Mouse (Mus musculus) MEL (cell line): ENCODE results near the gene Kdm1a.

Source experiments
- CHD2 ChIP-seq: IDR thresholded peaks from 2 replicates; pipeline ENCODE4 v1.6.1; 2011; ENCODE audit warnings: low read length, improper control_type of control experiment
- CTCF ChIP-seq, 3 experiments: IDR thresholded peaks in 2 of 3; conservative IDR thresholded peaks in 1 of 3; 2 replicates each; pipeline ENCODE4 v1.5.1; 2011 to 2012; ENCODE audit warnings: low read length in 3 of 3, low read depth in 2 of 3, mild to moderate bottlenecking in 2 of 3, improper control_type of control experiment in 1 of 3, inconsistent platforms in 1 of 3, mixed read lengths in 1 of 3, moderate library complexity in 1 of 3; ENCODE audit not compliant: control insufficient read depth in 1 of 3, insufficient read depth in 1 of 3, poor library complexity in 1 of 3, severe bottlenecking in 1 of 3
- EP300 ChIP-seq, 2 experiments: IDR thresholded peaks; 2 replicates each; pipeline ENCODE4 v1.6.1; 2011; ENCODE audit warnings: improper control_type of control experiment in 2 of 2, low read length in 2 of 2, low read depth in 1 of 2, mild to moderate bottlenecking in 1 of 2
- GABPA ChIP-seq: IDR thresholded peaks from 2 replicates; pipeline ENCODE4 v1.6.1; 2012; ENCODE audit warnings: low read depth, mild to moderate bottlenecking, inconsistent platforms, low read length, improper control_type of control experiment, moderate library complexity
- MAFK ChIP-seq: IDR thresholded peaks from 2 replicates; pipeline ENCODE4 v1.6.1; 2011; ENCODE audit warnings: low read depth, mild to moderate bottlenecking, low read length, improper control_type of control experiment, borderline replicate concordance
- MXI1 ChIP-seq: IDR thresholded peaks from 2 replicates; pipeline ENCODE4 v1.6.1; 2011; ENCODE audit warnings: mild to moderate bottlenecking, low read depth, low read length, improper control_type of control experiment
- NRF1 ChIP-seq: IDR thresholded peaks from 2 replicates; pipeline ENCODE4 v1.6.1; 2014; ENCODE audit warnings: low read depth, mild to moderate bottlenecking, inconsistent platforms, low read length, improper control_type of control experiment, moderate library complexity; ENCODE audit not compliant: poor library complexity, insufficient read depth, severe bottlenecking
- POLR2A ChIP-seq, 2 experiments: IDR thresholded peaks; 2 replicates each; pipeline ENCODE4 v1.6.1; 2011 to 2012; ENCODE audit warnings: low read length in 2 of 2, mild to moderate bottlenecking in 2 of 2, control low read depth in 1 of 2, improper control_type of control experiment in 1 of 2, low read depth in 1 of 2, moderate library complexity in 1 of 2; ENCODE audit not compliant: control insufficient read depth in 1 of 2, insufficient read depth in 1 of 2, poor library complexity in 1 of 2
- RCOR1 ChIP-seq: IDR thresholded peaks from 2 replicates; pipeline ENCODE4 v1.6.1; 2012; ENCODE audit warnings: low read depth, mild to moderate bottlenecking, inconsistent platforms, low read length, improper control_type of control experiment
- SMC3 ChIP-seq: IDR thresholded peaks from 2 replicates; pipeline ENCODE4 v1.6.1; 2011; ENCODE audit warnings: low read depth, low read length, improper control_type of control experiment
- TAL1 ChIP-seq: IDR thresholded peaks from 2 replicates; pipeline ENCODE4 v1.6.1; 2012; ENCODE audit warnings: mild to moderate bottlenecking, inconsistent platforms, low read length, moderate library complexity, mixed read lengths
- UBTF ChIP-seq: IDR thresholded peaks from 2 replicates; pipeline ENCODE4 v1.6.1; 2012; ENCODE audit warnings: low read depth, mild to moderate bottlenecking, inconsistent platforms, low read length, improper control_type of control experiment, moderate library complexity, borderline replicate concordance; ENCODE audit not compliant: insufficient read depth

- no peak for TF ChIP-seq EP300 (IDR thresholded peaks at IDR 0.05; ENCODE audit: low read depth in 1 of 2, low read length in 2 of 2)
- TF ChIP-seq SMC3 = no peak
- no peak for TF ChIP-seq TAL1
- no peak for TF ChIP-seq CTCF (IDR thresholded peaks at IDR 0.05 in 2 of 3, conservative IDR thresholded peaks at IDR 0.05 in 1 of 3; ENCODE audit: control insufficient read depth in 1 of 3, insufficient read depth in 1 of 3, low read depth in 2 of 3, low read length in 3 of 3, poor library complexity in 1 of 3, severe bottlenecking in 1 of 3)
- TF ChIP-seq MAFK = no peak
- TF ChIP-seq CHD2 = no peak
- TF ChIP-seq RCOR1 = no peak
- TF ChIP-seq MXI1 = no peak
- no peak for TF ChIP-seq POLR2A (IDR thresholded peaks at IDR 0.05; ENCODE audit: control insufficient read depth in 1 of 2, insufficient read depth in 1 of 2, low read depth in 1 of 2, low read length in 2 of 2, poor library complexity in 1 of 2)
- TF ChIP-seq GABPA = no peak
- no peak for TF ChIP-seq NRF1
- no peak for TF ChIP-seq UBTF
Observed at GRCm38 (mm10) chr4:136545151-136545550, 57.4 kb downstream of the Kdm1a start.
